Mouse (Mus musculus) liver, embryonic 18 days (tissue): ENCODE data around the gene Tmem252. TPM values are rescaled to one million over a fixed set of nuclear protein-coding genes. Genes with fewer than 3 reads are reported as not detected.

ENCODE experiments used
- polyA plus RNA-seq: library from polyadenylated mRNA; depleted of rRNA; stranded (reverse); fragments of >200 nt; gene quantifications from 2 replicates; pipeline ENCODE4 v1.2.3, GENCODE M21; 2012; rRNA removed

Tmem252 gene
- polyA plus RNA-seq = 0.17 and 0.19 TPM in 2 replicates

GRCm38 (mm10) chr19:24673762-24674161 lies at the start of gene Tmem252:
Gene Tmem252, plus strand, starts transcription at chr19:24674008.

Other genes starting within 250 kb of the Tmem252 start
- 12.5 and 13.8 TPM in 2 replicates for gene Fam122a, start 196.7 kb upstream of the Tmem252 start, polyA plus RNA-seq
- gene Pip5k1b, start 118.1 kb upstream of the Tmem252 start, polyA plus RNA-seq = 3.6 and 4.0 TPM in 2 replicates
- gene Pgm5, start 187.8 kb downstream of the Tmem252 start, polyA plus RNA-seq = 0.16 and 0.22 TPM in 2 replicates
- 58.3 and 61.9 TPM in 2 replicates for gene Gm10053, start 201.7 kb downstream of the Tmem252 start, polyA plus RNA-seq
- 0.05 and 0.06 TPM in 2 replicates for gene Foxd4, start 227.2 kb downstream of the Tmem252 start, polyA plus RNA-seq